Mouse (Mus musculus) cerebellum, adult 18-20 months (tissue): ENCODE data around the gene Olfr60.

Experiments used
- DNase-seq, 2 experiments: peaks; one replicate each; pipeline ENCODE4 v3.0.0; 2021

Olfr60 gene

DNA sequence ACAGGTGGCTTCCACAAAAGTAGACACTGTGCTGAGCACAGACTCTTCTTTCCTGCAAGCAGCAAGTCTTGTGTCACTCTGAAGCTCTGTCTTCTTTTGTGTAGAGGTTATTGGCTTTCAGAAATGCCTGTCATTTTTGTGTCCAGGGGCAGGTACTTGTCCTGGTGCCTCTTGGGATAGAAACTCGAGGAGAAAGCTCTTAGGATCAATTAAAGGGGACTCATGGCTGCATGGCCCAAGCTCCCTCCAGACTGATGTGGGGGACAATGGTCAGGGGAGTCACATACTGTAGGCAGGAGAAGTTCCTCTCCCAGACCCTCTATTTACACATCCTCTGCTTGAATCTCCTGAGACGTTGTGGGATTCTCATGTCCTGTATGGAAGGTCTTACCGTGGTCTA, at the start of gene Olfr60:
TSS of gene Olfr60 (minus strand) at position 101 of the 400 bp plus-strand sequence.
- DNase-seq, result no peak

DNA sequence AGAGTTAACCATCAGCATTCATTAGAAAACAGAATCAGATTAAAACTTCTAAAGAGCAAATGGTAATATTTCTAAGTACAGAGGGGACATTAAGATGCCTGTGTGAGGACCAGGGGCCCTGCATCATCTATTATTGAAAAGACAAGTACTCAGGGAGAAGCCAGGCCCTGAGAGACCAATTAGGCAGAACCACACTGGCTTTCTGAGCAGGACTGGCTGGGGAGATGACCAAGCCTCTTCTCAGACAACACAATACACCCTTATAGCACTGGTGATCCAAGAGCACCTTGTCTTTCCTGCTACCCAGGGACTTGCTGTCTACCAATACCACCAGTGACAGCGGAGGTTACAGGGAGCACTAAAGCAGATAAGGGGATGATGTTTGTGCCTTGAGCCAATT, 41.3 kb upstream of the Olfr60 start, which contains the start of gene Olfr531:
TSS of gene Olfr531 (minus strand) at position 101 of the 400 bp plus-strand sequence.
- no peak for DNase-seq

DNA sequence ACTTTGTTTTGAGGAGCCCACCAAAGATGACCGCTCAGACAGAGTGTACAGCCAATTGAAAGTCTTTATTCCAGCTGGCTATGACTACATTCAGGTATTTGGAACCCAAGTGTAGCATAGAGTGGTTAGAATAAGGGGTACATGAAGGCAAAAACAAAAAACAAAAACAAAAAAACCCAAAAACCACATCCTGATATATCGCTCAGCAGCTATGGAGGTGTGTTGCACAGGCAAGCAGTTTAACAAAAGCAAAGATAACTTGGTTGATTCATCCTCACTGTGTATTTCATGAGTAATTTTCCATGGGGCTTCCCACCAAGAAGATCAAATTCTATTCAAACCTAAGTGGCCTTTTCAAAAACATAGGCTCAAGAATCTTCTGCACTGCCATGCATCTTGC, 15.4 kb upstream of the Olfr60 start:
- no peak for DNase-seq

DNA sequence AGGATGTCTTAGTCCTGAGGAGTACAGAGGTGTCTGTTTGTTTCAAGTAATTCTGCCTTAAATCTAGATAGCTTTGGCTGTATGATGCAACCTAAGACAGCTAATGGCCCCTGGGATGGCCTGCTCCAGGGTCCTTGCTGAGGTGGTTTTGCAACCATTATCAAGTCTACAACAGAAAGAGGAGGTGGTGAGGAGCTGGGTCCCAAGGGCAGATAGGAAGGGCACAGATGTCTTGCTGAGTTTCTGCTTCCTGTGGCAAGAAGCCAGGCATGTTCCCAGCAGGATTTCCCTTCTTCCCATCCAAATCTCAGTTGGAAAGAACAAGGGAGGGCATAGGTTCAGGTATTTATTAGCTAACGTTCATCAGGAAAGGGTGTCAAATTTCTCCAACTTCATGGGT, 14.8 kb upstream of the Olfr60 start, which contains the start of gene Olfr530:
TSS of gene Olfr530 (minus strand) at position 101 of the 400 bp plus-strand sequence.
- no peak for DNase-seq

DNA sequence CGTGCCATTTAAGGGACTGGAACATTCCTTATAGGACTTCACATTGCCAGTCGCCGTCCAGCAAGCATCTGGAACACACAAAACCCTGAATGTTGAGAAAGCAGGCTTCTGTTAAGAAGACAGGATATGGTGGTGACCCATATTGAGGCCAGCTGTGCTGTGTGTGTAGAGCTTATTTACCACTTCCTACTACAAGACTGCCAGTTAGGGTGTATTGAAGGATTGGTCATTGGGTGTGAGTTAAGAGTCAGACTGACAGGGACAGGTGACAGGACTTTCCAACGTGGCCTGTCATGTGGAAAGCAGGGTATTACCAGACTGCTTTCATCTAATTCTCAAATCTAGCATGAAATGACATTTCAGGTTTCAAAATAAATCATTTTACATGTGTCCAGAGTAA, 12.8 kb upstream of the Olfr60 start:
- no peak for DNase-seq

DNA sequence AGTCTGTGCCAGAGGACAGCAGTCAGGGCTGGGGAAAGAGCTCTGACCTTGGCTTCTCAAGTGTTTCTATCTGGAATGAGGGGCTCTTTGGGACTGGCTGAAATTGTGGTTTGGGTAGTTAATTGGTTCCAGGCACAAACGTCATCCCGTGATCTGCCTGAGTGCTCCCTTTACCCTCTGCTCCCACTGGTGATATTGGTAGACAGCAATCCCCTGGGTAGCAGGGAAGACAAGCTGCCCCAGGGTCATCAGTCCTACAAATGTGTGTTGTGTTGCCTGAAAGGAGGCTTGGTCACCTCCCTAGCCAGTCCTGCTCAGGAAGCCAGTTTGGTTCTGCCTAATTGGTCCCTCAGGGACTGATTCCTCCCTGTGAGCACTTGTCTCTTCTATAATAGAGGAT, 27.8 kb downstream of the Olfr60 start, which contains the start of gene Olfr527:
TSS of gene Olfr527 (plus strand) at position 301 of the 400 bp plus-strand sequence.
- DNase-seq, result no peak

DNA sequence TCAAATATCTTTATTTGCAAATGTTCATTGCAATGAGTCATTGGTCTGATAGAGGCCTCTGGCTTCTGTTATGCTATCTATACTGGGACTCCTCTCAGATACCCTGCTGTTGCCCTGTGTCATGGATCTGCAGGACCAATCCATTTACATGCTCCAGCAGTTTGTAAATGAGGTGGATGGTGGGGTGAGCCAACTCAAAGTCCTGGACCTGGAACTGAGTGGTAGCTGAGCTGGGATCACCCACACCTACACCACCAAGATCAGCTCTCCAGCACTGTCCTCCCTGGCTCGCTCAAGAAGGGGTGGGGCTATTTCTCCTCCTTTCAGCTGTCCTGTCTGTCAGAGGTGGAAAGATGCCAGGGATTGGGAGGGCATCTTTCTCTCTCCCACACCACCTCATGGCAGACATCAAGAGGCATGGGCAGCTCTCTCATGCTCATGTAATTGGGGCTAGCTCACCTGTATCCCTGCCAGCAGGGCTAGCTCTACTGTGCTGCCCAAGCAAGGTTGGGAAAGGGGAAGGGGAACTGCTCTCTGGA, 31.6 kb downstream of the Olfr60 start:
- no peak for DNase-seq

DNA sequence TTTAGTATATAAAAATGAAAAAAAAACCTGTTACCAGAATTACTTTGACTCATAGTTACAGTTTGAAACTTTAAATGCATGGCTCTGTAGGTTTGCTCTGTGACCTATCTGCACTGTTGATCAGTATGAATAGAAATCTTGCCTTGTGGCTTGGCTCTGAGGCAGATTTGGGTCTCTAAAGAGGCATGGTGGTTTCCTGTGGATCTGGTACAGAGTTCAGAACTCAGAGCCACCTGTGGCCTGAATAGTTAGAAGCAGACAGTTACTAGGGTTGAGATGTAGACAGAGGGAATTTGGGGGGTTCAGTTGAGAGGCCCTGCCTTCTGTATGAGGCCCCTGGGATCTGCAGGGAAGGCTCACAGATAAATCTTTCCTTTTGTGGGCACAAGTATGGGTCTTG, 40.3 kb downstream of the Olfr60 start:
- DNase-seq, result no peak

DNA sequence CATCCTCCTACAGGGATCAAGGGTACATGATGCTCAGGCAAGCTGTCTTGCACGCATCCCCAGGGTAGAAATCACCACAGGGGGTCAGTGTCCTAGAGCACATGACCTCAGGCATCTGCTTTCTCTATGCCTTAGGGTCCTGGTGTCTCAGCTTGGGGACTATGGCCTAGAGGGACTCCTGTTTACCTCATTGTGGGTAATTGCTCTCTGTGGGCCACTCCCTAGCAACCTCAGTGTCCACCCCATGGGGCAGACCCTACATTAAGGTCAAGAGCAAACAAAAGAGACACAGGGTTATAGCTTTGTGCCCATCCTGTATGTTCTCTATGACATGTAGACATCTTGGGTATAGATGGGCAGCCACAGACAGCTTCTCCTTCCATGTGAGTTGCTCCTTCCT, 40.9 kb downstream of the Olfr60 start, which contains the start of gene Olfr525:
TSS of gene Olfr525 (plus strand) at position 301 of the 400 bp plus-strand sequence.
- no peak for DNase-seq

DNA sequence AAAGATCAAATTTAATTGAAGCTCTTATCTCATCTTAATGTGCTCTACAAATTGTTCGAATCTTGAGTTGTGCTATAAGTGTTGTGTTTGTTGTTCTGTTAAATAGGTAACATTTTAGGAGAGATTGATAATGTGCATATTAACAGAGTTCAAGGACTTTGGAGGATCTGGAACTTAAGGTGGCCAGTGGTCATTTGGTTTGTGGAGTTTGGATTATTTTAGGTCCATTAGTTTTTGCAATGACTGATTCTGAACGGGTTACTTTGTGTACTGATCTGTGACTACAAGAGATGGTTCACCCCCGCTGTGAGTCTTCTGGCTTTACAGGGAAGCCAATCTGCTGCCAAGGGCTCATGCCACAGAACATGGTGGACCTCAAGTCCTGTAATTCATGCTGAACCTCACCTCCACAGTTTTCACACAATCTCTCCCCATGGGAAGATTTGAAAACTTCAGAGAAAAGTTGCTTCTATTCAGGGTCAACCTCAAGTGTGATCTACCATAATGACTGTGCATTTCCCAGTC, 41.5 kb downstream of the Olfr60 start:
- no peak for DNase-seq

DNA sequence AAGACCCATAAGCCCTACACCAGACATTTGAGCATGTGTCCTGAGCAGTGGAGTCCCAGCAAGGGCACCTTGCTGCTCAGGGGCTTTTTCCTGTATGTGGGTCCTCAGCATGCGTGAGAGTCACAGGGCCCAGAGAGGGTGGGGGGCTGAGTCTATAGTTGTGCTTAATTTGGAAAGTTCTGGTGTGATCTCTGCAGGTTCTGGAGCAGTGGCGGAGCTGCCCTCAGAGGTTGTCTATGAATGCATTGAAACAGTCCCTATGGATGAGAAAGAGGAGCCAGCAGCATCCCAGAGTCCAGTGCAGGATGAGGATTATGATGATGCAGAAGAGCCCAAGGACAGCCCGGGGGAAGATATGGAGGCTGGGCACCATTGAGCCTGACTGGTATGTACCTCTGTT, 62.1 kb downstream of the Olfr60 start:
- no peak for DNase-seq

DNA sequence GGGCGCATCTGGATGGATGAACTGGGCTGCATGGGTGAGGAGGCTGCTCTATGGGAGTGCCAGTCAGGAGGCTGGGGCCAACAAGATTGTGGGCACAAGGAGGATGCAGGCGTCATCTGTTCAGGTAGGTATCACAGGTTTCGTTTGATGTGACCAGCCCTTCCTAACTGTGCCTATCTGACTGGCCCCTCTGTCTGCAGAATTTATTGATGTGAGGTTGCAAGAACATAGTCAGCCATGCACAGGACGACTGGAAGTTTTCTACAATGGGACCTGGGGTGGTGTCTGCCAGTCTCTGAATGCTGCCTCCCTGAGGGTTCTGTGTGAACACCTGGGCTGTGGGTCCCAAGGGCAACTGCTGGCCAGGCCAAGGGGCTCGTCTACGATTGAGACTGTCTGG, 64.6 kb downstream of the Olfr60 start:
- no peak for DNase-seq

DNA sequence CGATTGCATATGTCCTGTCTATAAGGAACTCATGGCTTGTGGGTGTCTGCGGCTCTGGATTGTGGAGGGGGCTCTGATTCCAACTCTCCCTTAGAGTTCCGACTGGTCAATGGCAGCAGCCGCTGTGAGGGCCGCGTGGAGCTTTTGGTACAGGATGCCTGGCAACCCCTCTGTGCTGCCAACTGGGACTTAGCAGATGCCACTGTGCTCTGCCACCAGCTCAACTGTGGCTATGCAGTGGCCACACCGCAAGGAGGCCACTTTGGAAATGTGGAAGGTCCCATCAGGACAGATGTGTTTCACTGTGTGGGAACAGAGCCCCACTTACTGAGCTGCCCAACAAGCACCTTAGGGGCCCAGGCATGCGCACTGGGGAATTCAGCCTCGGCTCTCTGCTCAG, 65.7 kb downstream of the Olfr60 start:
- DNase-seq, result no peak
